Mouse (Mus musculus): ENCODE results near the gene Tmem263. TPM values are rescaled to one million over a fixed set of nuclear protein-coding genes. Genes with fewer than 3 reads are reported as not detected.

The Tmem263 gene
- polyA plus RNA-seq, 1 experiment from 2014 or later, result 49.7 TPM

DNA sequence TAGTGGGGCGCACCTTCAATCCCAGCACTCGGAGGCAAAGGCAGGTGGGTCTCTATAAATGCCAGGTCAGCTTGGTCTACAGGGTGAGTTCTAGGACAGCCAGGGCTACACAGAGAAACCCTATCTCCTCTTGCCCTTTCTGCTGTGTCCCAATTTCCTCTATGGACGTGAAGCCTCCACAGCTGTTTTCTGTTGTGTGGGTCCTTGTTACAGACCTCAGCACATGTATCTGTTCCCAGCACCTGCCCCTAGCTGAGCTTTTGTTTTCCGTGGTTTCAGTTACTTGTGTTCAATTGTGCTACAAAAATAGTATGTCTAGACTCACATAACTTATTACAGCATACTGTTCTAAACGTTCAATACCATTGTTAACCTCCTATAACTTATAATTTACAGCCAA lies 46.8 kb downstream of the Tmem263 start:
- H3K27me3 ChIP-seq (ENCODE audit: insufficient read depth, low read length), result no peaks in the 10 kb centered on the region
- no peak for DNase-seq (ENCODE audit: low spot score)
- no peak for TF ChIP-seq CTCF (IDR thresholded peaks at IDR 0.05; ENCODE audit: low read depth)
- no peak overlapping the region for H3K4me2 ChIP-seq (ENCODE audit: low read length)
- peaks cover 20% of the 10 kb centered on the region for H3K36me3 ChIP-seq (ENCODE audit: insufficient read depth, low read length)
- ATAC-seq (replicated peaks; ENCODE audit: low FRiP score, low read depth), result no peak
- H3K27ac ChIP-seq, result no peak overlapping the region
- H3K4me1 ChIP-seq (replicated peaks; ENCODE audit: insufficient read depth, low read length), result no peaks in the 10 kb centered on the region
- H3K4me3 ChIP-seq (replicated peaks; ENCODE audit: low read depth, low read length), result no peak overlapping the region
- H3K9ac ChIP-seq (ENCODE audit: low read depth, low read length), result no peak overlapping the region
- 77% methylated on average over 5 of the region's 5 CpGs for WGBS
- no peaks in the 10 kb centered on the region for H3K9me3 ChIP-seq (replicated peaks; ENCODE audit: low read length)

DNA sequence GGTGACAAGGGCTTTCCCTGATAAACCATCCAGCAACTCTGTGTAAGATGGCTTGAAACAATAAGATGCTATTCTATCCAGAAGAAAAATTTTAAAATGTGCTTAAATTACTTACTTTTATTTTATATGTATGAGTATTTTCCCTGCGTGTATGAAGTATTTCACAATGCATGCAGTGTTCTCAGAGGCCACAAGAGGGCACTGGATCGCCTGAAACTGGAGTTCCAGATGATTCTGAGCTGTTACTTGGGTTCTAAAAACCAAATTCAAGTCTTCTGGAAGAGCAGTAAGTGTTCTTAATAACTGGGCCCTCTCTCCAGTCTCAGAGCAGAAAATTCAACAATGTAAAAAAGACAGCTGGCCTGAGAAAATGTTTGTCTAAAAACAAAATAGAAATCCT lies 51.8 kb downstream of the Tmem263 start:
- DNase-seq (ENCODE audit: low spot score) (peak; percentile 69), ATAC-seq (replicated peaks; ENCODE audit: low FRiP score, low read depth) (no peak)
- Histone ChIP-seq H3K4me2 (ENCODE audit: low read length) (no peak overlapping the region), H3K9ac (ENCODE audit: low read depth, low read length) (no peak overlapping the region), H3K4me3 (replicated peaks; ENCODE audit: low read depth, low read length) (no peak overlapping the region), H3K4me1 (replicated peaks; ENCODE audit: insufficient read depth, low read length) (no peaks in the 10 kb centered on the region), H3K36me3 (ENCODE audit: insufficient read depth, low read length) (peaks cover 3% of the 10 kb centered on the region; the same call in 1 of the 2 replicates), H3K27me3 (ENCODE audit: insufficient read depth, low read length) (no peaks in the 10 kb centered on the region), H3K9me3 (replicated peaks; ENCODE audit: low read length) (no peaks in the 10 kb centered on the region), H3K27ac (no peak overlapping the region)
- WGBS, result 11% methylated on average over 2 of the region's 2 CpGs
- TF ChIP-seq CTCF (IDR thresholded peaks at IDR 0.05; ENCODE audit: low read depth), result peak; percentile 89

DNA sequence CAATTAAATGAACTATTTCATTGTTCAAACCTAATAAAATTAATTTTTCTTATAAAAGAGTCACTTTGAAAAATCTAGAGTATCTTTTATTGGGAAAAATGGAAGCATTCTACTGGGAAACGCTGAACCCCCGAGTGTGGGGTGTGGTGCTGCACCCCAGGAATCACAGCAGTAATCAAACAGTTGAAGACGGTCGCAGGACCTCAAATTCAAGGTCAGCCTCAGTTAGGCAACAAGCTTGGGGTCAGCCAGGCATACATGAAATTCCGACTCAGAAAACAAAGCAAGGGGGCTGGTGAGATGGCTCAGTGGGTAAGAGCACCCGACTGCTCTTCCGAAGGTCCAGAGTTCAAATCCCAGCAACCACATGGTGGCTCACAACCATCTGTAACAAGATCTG lies 55.0 kb downstream of the Tmem263 start:
- Histone ChIP-seq H3K4me2 (ENCODE audit: low read length) (no peak overlapping the region), H3K4me3 (replicated peaks; ENCODE audit: low read depth, low read length) (no peak overlapping the region), H3K9me3 (replicated peaks; ENCODE audit: low read length) (no peaks in the 10 kb centered on the region), H3K9ac (ENCODE audit: low read depth, low read length) (no peak overlapping the region), H3K4me1 (replicated peaks; ENCODE audit: insufficient read depth, low read length) (no peaks in the 10 kb centered on the region; the same call in 1 of the 2 replicates), H3K36me3 (ENCODE audit: insufficient read depth, low read length) (no peaks in the 10 kb centered on the region), H3K27ac (no peak overlapping the region), H3K27me3 (ENCODE audit: insufficient read depth, low read length) (no peaks in the 10 kb centered on the region)
- no peak for ATAC-seq (replicated peaks; ENCODE audit: low FRiP score, low read depth)
- no peak for DNase-seq (ENCODE audit: low spot score)
- no peak for TF ChIP-seq CTCF (IDR thresholded peaks at IDR 0.05; ENCODE audit: low read depth)
- WGBS, result 90% methylated on average over 7 of the region's 7 CpGs

DNA sequence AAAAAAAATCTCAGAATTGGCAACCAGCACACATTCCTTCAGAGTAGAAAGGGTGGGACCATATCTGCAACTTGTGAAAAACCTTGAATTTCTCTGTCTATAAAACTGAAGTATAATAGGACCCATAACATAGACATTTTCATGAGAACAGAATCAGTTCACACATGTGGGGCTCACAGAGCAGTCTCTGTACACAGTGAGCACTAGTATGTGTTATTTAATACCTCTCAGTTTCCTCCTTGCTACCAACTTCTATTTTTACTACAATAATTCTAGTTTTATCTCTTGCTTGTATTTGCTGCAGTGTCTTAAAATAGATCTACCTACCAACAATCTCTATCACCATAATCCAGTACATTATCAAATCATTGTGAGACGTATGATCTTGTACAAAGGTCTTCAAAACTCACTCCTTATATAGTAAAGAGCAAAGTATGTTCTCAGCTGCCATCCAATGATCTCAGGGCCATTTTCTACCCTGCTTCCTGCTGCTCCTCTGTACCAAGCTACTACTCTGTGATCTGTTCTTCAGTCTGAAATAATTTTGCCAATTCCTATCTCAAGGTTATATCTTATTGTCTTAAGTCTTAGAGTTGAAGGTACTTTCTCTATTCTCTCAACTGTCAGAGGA lies 57.7 kb downstream of the Tmem263 start:
- Histone ChIP-seq H3K4me3 (replicated peaks; ENCODE audit: low read depth, low read length) (no peak overlapping the region), H3K4me2 (ENCODE audit: low read length) (no peak overlapping the region), H3K9ac (ENCODE audit: low read depth, low read length) (no peak overlapping the region), H3K36me3 (ENCODE audit: insufficient read depth, low read length) (no peaks in the 10 kb centered on the region), H3K27me3 (ENCODE audit: insufficient read depth, low read length) (no peaks in the 10 kb centered on the region), H3K4me1 (replicated peaks; ENCODE audit: insufficient read depth, low read length) (no peaks in the 10 kb centered on the region; the same call in 1 of the 2 replicates), H3K27ac (no peak overlapping the region), H3K9me3 (replicated peaks; ENCODE audit: low read length) (no peaks in the 10 kb centered on the region)
- DNase-seq (ENCODE audit: low spot score) (no peak), ATAC-seq (replicated peaks; ENCODE audit: low FRiP score, low read depth) (no peak)
- WGBS, result 60% methylated on average over 1 of the region's 1 CpGs
- no peak for TF ChIP-seq CTCF (IDR thresholded peaks at IDR 0.05; ENCODE audit: low read depth)

DNA sequence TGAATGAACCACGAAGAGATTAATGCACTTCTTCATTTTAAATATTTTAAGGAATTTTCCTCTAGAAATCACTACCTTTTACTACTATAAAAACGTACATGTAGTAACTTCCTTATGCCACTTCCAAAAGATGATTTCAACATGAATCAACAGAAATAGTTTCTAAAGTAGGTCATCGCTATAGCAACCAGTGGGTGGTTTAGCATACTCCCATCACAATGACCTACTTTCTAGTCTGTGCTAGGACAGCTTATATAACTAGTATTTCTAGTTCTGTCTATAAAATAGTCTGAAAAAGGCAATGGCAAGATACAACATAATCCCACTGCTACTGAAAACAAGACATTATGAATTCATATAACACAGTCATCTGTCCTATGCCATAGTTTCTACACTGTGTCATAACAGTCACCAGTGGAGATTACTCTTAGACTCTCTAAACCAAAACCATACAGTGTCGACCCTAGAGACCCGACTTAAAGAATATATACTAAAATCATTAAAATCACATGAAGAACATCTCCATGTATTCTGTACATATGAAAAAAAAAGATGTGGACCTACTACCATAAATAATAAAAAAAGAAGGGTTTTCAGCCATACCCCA lies 59.4 kb downstream of the Tmem263 start:
- Histone ChIP-seq H3K36me3 (ENCODE audit: insufficient read depth, low read length) (no peaks in the 10 kb centered on the region), H3K27me3 (ENCODE audit: insufficient read depth, low read length) (no peaks in the 10 kb centered on the region), H3K9me3 (replicated peaks; ENCODE audit: low read length) (no peaks in the 10 kb centered on the region), H3K4me2 (ENCODE audit: low read length) (no peak overlapping the region), H3K27ac (no peak overlapping the region), H3K9ac (ENCODE audit: low read depth, low read length) (no peak overlapping the region), H3K4me3 (replicated peaks; ENCODE audit: low read depth, low read length) (no peak overlapping the region), H3K4me1 (replicated peaks; ENCODE audit: insufficient read depth, low read length) (no peaks in the 10 kb centered on the region; the same call in 1 of the 2 replicates)
- 75% methylated on average over 5 of the region's 5 CpGs for WGBS
- DNase-seq (ENCODE audit: low spot score) (peak; percentile 57), ATAC-seq (replicated peaks; ENCODE audit: low FRiP score, low read depth) (no peak; the same call in 1 of the 2 replicates)
- TF ChIP-seq CTCF (IDR thresholded peaks at IDR 0.05; ENCODE audit: low read depth), result no peak

DNA sequence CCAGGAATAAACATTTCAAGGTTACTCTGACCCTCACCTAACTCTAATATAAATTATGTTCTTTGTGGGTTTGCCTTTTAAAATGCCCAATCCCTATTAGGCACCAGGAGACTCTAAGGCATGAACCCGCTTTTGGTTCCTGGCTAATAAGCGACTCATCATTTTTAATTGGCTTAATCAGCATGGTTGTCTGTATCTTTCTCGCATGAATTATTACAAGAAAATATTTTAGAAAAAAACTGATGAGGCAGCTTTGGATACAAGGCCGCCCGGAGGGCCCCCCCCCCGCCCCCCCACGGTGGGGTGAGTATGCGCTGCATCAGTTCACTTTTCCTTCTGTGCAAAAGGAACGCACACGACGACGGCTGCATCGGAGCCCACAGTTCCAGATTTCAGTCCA lies 62.4 kb downstream of the Tmem263 start:
- Histone ChIP-seq H3K9ac (ENCODE audit: low read depth, low read length) (no peak overlapping the region), H3K4me2 (ENCODE audit: low read length) (no peak overlapping the region), H3K27ac (no peak overlapping the region), H3K4me1 (replicated peaks; ENCODE audit: insufficient read depth, low read length) (no peaks in the 10 kb centered on the region; the same call in 1 of the 2 replicates), H3K4me3 (replicated peaks; ENCODE audit: low read depth, low read length) (no peak overlapping the region), H3K36me3 (ENCODE audit: insufficient read depth, low read length) (no peaks in the 10 kb centered on the region), H3K9me3 (replicated peaks; ENCODE audit: low read length) (no peaks in the 10 kb centered on the region), H3K27me3 (ENCODE audit: insufficient read depth, low read length) (no peaks in the 10 kb centered on the region)
- DNase-seq (ENCODE audit: low spot score), result no peak
- no peak for TF ChIP-seq CTCF (IDR thresholded peaks at IDR 0.05; ENCODE audit: low read depth)
- WGBS, result 94% methylated on average over 13 of the region's 13 CpGs
- ATAC-seq (replicated peaks; ENCODE audit: low FRiP score, low read depth), result no peak
